Mouse (Mus musculus) G1E (cell line): ENCODE measurements around the gene AI593442. TPM values are rescaled to one million over a fixed set of nuclear protein-coding genes. Genes with fewer than 3 reads are reported as not detected.

Experiments
- ATAC-seq: 2 replicates; pipeline ENCODE4 v1.8.0; 2016; ENCODE audit warnings: mild to moderate bottlenecking; ENCODE audit not compliant: insufficient number of reproducible peaks, poor library complexity, low FRiP score, severe bottlenecking; ENCODE audit errors: extremely low read depth
- DNase-seq: peaks from one replicate; pipeline ENCODE4 v3.0.0; 2012; ENCODE audit warnings: low spot score
- H3K27me3 ChIP-seq: 2 replicates; pipeline ENCODE4 v1.6.1; 2012; ENCODE audit warnings: mild to moderate bottlenecking, low read length, inconsistent platforms; ENCODE audit not compliant: insufficient read depth
- H3K36me3 ChIP-seq: replicated peaks from 2 replicates; pipeline ENCODE3; 2012; ENCODE audit warnings: mild to moderate bottlenecking, inconsistent platforms
- H3K4me1 ChIP-seq: 2 replicates; pipeline ENCODE4 v1.6.1; 2012; ENCODE audit warnings: low read depth, low read length, inconsistent platforms, mixed read lengths; ENCODE audit not compliant: insufficient read depth
- H3K4me3 ChIP-seq: 2 replicates; pipeline ENCODE4 v1.5.1; 2012; ENCODE audit warnings: low read depth, mild to moderate bottlenecking, inconsistent platforms, low read length, moderate library complexity, mixed read lengths
- H3K9me3 ChIP-seq: replicated peaks from 2 replicates; pipeline ENCODE4 v1.6.1; 2012; ENCODE audit warnings: inconsistent platforms
- CTCF ChIP-seq: IDR thresholded peaks from 2 replicates; pipeline ENCODE4 v1.5.1; 2012; ENCODE audit warnings: low read depth, low read length, inconsistent platforms, mixed read lengths
- GATA1 ChIP-seq: IDR thresholded peaks from 2 replicates; pipeline ENCODE4 v1.6.1; 2012; ENCODE audit warnings: borderline replicate concordance, low read length, inconsistent platforms, mixed read lengths
- GATA2 ChIP-seq: IDR thresholded peaks from 2 replicates; pipeline ENCODE4 v1.6.1; 2012; ENCODE audit warnings: low read depth, low read length, inconsistent platforms, borderline replicate concordance
- POLR2AphosphoS5 ChIP-seq: IDR thresholded peaks from 2 replicates; pipeline ENCODE4 v1.6.1; 2012; ENCODE audit warnings: low read depth, low read length, inconsistent platforms; ENCODE audit not compliant: insufficient replicate concordance
- TAL1 ChIP-seq: conservative IDR thresholded peaks from 2 replicates; pipeline ENCODE4 v1.6.1; 2012; ENCODE audit warnings: low read depth, low read length, inconsistent platforms, mixed read lengths
- polyA plus RNA-seq: library from polyadenylated mRNA; stranded (reverse); fragments of >175 nt; gene quantifications from 2 replicates; pipeline ENCODE4 v1.2.3, GENCODE M21; 2012
- total RNA-seq, 2 experiments: library from RNA; stranded (forward) in 1 of 2; stranded (reverse) in 1 of 2; fragments of 200-1000 nt in 1 of 2; fragments of >200 nt in 1 of 2; fragmentation: Nextera tagmentation in 1 of 2; gene quantifications; 2 replicates each; pipeline ENCODE4 v1.2.3; 2014 to 2017

Gene AI593442
- total and polyA plus RNA-seq, 3 experiments, result 0.05 TPM; not detected in 2

- TF ChIP-seq GATA2, result no peak
- Histone ChIP-seq H3K36me3 (no peaks in the 10 kb centered on the region), H3K4me3 (no peak overlapping the region), H3K27me3 (peaks cover 18% of the 10 kb centered on the region; the same call in 1 of the 2 replicates), H3K4me1 (no peaks in the 10 kb centered on the region), H3K9me3 (no peaks in the 10 kb centered on the region)
- no peak for ATAC-seq
- no peak for DNase-seq
These were observed 1.3 kb downstream of the AI593442 start for GRCm38 (mm10) chr9:52678179-52678838.

- peaks cover 18% of the 10 kb centered on the region; the same call in 1 of the 2 replicates for H3K27me3 ChIP-seq
- no peak overlapping the region for H3K4me3 ChIP-seq
- H3K9me3 ChIP-seq, result no peaks in the 10 kb centered on the region
- H3K36me3 ChIP-seq, result no peaks in the 10 kb centered on the region
- ATAC-seq (no peak), DNase-seq (no peak)
- TF ChIP-seq CTCF (no peak), GATA2 (no peak), TAL1 (no peak), POLR2AphosphoS5 (no peak), GATA1 (no peak)
- H3K4me1 ChIP-seq, result no peaks in the 10 kb centered on the region
These were observed 3.0 kb downstream of the AI593442 start for GRCm38 (mm10) chr9:52676587-52676986.

DNA sequence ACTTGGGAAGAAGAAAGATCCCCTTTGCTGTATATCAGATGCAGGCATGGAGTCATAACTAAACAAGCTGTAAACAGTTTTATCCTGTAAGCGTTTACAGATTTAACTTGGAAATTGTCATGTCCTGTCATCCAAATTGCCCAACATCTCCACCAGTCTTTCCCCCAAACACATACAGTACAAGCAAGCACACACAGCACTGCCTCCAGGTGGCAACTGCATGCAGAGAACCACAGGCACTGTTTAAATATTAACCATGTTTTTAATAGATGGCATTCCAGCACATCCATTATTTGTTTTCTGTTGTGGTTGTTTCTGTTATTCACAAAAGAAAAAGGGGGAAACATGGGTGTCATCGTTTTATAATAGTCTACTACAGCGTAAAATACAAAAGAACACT lies 3.6 kb downstream of the AI593442 start:
- Histone ChIP-seq H3K4me1 (no peaks in the 10 kb centered on the region), H3K9me3 (no peaks in the 10 kb centered on the region), H3K27me3 (peaks cover 18% of the 10 kb centered on the region; the same call in 1 of the 2 replicates), H3K4me3 (no peak overlapping the region), H3K36me3 (no peaks in the 10 kb centered on the region)
- TF ChIP-seq GATA1 (no peak), TAL1 (no peak)
- DNase-seq (no peak), ATAC-seq (no peak)

DNA sequence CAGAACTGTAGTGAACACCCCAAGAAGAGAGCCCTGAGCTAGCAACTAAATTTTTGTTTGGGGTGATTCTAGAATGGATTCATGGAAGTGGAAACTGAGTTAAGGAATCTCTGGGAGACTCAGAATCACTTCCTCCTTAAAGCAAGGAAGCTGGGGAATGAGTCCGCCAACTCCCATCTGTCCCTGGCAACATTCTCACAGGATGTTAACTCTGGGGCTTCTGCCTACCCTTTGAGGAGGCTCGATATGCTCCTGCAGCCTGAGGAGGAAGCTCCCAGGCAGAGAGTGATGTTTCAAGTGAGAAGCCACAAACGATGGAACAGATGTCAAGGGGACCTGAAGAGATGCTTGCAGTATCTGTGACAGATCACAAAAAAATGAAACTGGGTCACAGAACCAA lies 18.2 kb downstream of the AI593442 start:
- no peak for TF ChIP-seq GATA1
- no peak for TF ChIP-seq POLR2AphosphoS5
- no peak for TF ChIP-seq TAL1
- TF ChIP-seq GATA2, result no peak
- TF ChIP-seq CTCF, result no peak
- ATAC-seq (no peak), DNase-seq (no peak)
- Histone ChIP-seq H3K27me3 (no peaks in the 10 kb centered on the region), H3K4me1 (no peaks in the 10 kb centered on the region), H3K9me3 (no peaks in the 10 kb centered on the region), H3K36me3 (no peaks in the 10 kb centered on the region), H3K4me3 (no peak overlapping the region)

- TF ChIP-seq CTCF (no peak), TAL1 (no peak), POLR2AphosphoS5 (no peak), GATA2 (no peak), GATA1 (no peak)
- H3K27me3 ChIP-seq, result no peaks in the 10 kb centered on the region
- no peaks in the 10 kb centered on the region for H3K36me3 ChIP-seq
- H3K4me3 ChIP-seq, result no peak overlapping the region
- H3K9me3 ChIP-seq, result no peaks in the 10 kb centered on the region
- ATAC-seq (no peak), DNase-seq (no peak)
- H3K4me1 ChIP-seq, result no peaks in the 10 kb centered on the region
These were observed 29.1 kb downstream of the AI593442 start for GRCm38 (mm10) chr9:52650341-52650951.

- no peak for ATAC-seq
- no peaks in the 10 kb centered on the region for H3K27me3 ChIP-seq
- no peaks in the 10 kb centered on the region for H3K4me1 ChIP-seq
- DNase-seq, result no peak
- no peak overlapping the region for H3K4me3 ChIP-seq
- no peaks in the 10 kb centered on the region for H3K9me3 ChIP-seq
- TF ChIP-seq TAL1, result no peak
- TF ChIP-seq GATA2, result no peak
- no peak for TF ChIP-seq GATA1
- no peak for TF ChIP-seq POLR2AphosphoS5
- no peak for TF ChIP-seq CTCF
- H3K36me3 ChIP-seq, result no peaks in the 10 kb centered on the region
These were observed 34.3 kb downstream of the AI593442 start for GRCm38 (mm10) chr9:52645312-52645711.

- Histone ChIP-seq H3K4me3 (no peak overlapping the region), H3K9me3 (no peaks in the 10 kb centered on the region), H3K36me3 (no peaks in the 10 kb centered on the region), H3K27me3 (no peaks in the 10 kb centered on the region), H3K4me1 (no peaks in the 10 kb centered on the region)
- ATAC-seq (no peak), DNase-seq (no peak)
- TF ChIP-seq TAL1 (no peak), GATA1 (no peak), POLR2AphosphoS5 (no peak), GATA2 (no peak), CTCF (no peak)
These were observed 35.0 kb downstream of the AI593442 start for GRCm38 (mm10) chr9:52644626-52645025.
